Mouse (Mus musculus) left cerebral cortex, adult 18-20 months (tissue): ENCODE measurements around the gene Arnt. TPM values are rescaled to one million over a fixed set of nuclear protein-coding genes. Genes with fewer than 3 reads are reported as not detected.

Experiments
- DNase-seq, 2 experiments: peaks; one replicate each; pipeline ENCODE4 v3.0.0; 2021 to 2022; ENCODE audit warnings: low spot score in 2 of 2, mixed read lengths in 1 of 2
- total RNA-seq, 2 experiments: library from RNA; stranded (reverse); gene quantifications; 2 replicates each; pipeline ENCODE4 v1.2.3; 2021

Gene Arnt
- total RNA-seq, 2 experiments from 2014 or later, result 31.1 to 34.7 TPM

DNA sequence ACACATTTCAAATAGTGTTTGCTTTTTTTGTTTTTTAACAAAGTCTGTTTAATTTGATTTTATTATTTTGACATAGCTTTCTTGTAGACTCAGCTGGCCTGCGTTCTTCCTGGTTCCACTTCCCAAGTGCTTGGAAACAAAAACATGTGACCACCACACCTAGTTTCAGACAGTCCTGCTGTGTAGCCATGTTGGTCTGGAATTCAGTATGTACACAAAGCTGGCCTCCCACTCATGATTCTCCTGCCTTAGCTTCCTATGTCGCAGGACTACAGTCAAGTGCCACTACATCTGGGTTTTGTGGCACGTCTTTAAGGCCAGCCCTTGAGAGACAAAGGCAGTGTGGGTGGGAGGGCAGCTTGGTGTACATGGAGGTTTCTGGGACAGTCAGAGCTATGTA lies 16.7 kb downstream of the Arnt start:
- no peak for DNase-seq

DNA sequence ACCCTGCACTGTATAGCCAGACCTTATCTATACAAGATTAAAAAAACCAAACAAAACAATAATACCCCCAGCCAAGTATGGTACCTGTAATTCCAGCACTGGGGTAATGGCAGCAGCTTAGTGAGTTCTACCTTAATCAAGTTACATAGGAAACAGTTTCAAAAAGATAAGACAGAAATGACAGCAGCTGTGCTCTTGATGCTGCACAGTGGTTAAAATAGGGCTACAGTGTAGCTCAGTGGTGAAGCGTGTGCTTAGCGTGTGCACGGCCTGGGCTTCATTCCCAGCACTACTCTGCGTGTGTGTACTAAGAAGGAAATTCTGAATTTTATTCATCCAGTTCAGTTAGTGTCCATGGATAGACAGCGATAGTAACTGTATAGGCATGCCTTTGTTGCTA lies 22.2 kb downstream of the Arnt start:
- no peak for DNase-seq

DNA sequence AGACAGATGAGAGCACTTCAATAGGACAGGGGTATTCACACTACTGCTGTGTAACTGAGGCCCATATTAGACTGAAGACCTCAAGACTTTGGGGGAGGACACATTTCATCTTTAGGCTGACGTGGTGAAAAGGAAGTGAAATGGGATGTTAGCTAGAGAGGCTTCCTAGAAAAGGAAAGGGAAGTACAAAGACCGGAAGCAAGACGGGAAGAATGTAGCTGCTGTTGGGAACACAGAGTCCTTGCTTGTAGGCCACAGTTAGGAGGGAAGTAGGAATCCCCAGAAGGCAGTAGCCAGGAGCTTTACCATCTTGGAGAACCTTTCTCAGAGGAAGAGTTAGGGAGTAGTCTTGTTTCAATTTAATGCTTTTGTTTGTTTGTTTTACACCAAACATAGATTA lies 23.6 kb downstream of the Arnt start:
- DNase-seq, result no peak

- no peak for DNase-seq
These were observed 25.2 kb downstream of the Arnt start for GRCm38 (mm10) chr3:95459381-95459780.

GRCm38 (mm10) chr3:95463852-95464251 lies 29.7 kb downstream of the Arnt start:
- DNase-seq, result no peak

DNA sequence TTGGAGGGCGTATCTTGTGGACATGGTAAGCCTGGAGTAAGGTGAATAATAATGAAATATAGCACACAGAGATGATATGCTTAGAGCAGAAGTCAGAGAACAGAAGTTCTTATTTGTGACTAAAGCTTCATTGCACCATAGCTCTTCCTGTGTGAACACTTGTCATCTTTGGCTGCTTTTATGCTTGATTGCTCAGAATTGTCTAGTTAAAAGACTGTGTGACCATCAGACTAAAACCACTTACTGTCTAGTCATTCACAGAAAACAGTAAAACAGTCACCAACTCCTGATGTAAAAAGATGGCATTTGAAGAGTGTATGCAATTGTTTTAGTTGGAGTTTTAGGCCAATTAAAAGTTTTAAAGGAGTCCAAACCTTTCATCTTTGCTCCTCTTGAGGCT lies 44.8 kb downstream of the Arnt start:
- no peak for DNase-seq

GRCm38 (mm10) chr3:95486421-95486820 lies 52.2 kb downstream of the Arnt start:
- no peak for DNase-seq

DNA sequence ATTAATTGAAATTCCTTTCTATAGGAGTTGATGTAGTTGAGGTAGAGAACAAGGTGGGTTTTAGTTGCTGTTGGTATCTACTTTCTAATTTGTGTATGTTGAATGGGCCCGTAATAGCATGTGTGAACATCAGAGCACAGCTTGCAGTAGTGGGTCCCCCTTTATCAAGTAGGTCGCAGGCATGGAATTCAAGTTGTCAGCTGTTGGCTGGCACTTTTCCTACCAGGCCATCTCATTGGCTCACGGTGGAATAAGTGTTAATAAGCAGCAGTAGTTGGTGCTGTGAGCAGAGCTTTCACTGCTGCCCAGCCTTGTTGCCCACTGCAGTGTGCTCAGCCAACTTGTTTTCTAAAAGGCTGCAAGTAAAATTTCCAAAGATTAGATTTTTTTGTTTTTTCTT lies 54.5 kb downstream of the Arnt start:
- no peak for DNase-seq

GRCm38 (mm10) chr3:95490238-95490637 lies 56.0 kb downstream of the Arnt start:
- DNase-seq, result no peak

DNA sequence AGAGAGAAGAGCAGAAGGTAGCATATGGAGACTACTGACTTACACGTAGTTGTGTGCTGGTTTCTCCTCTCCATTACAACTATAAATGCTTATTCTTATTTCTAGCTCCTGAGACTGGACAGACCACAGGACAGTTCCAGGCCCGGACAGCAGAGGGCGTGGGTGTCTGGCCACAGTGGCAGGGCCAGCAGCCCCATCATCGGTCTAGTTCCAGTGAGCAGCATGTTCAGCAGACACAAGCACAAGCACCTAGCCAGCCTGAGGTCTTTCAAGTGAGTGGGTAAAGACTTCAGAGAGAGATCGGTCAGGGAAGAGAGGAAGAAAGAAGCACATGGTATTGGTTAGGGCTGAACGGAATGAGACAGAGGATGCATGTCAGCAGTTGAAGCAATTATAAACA lies 60.2 kb downstream of the Arnt start:
- DNase-seq, result peak; percentile 47 to 54

GRCm38 (mm10) chr3:95498229-95498628 lies 64.0 kb downstream of the Arnt start:
- DNase-seq, result no peak

DNA sequence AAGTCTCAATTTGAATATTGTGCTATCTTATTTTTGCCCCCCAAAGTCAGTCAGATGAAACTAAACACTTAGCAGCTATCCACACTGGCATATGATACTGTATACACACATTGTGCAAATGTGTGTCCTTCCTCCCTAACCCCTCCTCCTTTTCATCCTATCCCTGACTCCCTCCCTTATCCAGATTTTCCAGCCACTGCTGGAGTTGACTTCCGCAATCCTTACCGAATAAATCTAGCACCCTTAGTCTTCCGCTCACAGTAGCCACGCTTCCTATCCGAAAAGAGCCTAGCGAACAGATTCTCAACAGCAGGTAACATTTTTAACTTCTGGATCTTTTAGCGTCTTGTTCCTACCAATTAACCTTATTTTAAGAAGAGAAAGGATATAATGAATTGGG lies 64.8 kb downstream of the Arnt start, which contains the start of gene Ctsk:
Gene Ctsk, plus strand, starts transcription at position 233 of the 400 bp plus-strand sequence.
- DNase-seq, result no peak

DNA sequence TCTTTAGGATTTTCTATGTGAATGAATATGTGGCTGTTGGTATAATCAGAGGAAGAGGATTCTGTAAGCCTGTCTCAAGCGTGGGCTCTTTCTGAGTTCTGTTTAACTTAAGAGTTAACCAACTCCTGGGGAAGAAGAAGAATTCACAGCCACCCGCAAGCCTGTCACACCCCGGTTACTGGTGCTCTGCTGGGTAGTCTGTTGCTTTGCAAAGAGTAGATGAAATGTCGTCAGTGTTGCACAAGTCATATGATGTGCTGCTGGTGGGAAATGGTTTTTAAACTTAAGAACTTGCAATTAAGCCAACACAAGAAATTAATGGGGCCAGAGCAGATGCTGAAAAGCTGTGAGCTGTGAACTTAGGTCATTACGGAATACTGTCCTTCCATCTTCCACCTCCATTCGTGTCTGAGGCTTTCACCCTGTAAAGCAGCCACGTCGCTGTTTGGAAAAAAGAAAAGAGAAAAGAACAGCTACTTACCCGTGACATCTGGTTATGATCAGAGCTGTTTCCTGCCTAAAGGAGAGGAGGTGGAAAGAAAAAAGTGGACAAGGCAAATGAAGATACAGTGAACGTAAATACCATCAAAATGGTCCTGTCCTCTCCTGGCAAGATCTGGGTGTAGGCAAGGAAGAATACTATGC lies 65.4 kb downstream of the Arnt start:
- DNase-seq, result peak; percentile 18 to 36

- DNase-seq, result no peak
These were observed 68.1 kb downstream of the Arnt start for GRCm38 (mm10) chr3:95502312-95502711.

DNA sequence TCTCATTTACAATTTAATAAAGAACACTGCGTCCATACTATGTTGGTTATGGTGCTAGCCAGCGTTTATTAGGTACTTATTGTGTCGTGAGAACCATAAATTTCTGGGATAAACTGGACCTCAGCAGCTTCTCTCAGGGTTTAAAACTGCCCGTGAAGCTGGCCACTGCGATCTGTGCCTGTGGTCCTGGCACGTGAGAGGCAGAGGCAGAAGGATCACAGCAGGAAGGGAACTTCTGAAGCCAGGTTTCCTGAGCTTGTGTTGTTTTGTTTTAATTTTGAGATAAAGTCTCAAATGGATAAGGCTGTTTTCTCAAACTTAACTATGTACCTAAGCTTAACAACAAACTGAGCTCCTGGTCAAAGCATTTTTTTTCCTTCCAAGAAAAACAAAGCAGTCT lies 75.2 kb downstream of the Arnt start:
- DNase-seq, result no peak

GRCm38 (mm10) chr3:95511611-95512180 lies 77.5 kb downstream of the Arnt start:
- DNase-seq, result no peak

DNA sequence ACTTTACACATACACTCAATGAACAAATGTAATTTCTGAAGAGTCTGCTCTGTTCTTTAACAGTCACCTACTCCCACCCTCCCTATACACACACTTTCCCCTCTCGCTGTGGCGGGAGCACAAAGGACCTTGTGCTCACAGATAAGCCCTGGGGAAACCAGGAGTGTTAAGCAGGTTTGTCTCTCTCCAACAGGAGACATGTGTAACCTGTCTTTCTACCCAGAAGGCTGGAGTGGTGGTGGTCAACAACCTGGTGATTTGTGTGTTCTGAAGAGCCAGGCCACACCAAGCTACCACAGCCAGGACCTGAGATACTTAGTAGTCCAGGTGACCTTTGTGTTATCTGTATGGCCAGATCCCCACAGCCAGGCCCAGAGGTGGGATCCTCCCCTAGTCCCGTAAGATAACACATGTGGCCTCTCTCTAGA lies 82.4 kb downstream of the Arnt start:
- no peak for DNase-seq

GRCm38 (mm10) chr3:95517493-95517898 lies 83.3 kb downstream of the Arnt start:
- DNase-seq, result peak; percentile 61 to 68

- DNase-seq, result no peak
These were observed 84.7 kb downstream of the Arnt start for GRCm38 (mm10) chr3:95518891-95519290.

DNA sequence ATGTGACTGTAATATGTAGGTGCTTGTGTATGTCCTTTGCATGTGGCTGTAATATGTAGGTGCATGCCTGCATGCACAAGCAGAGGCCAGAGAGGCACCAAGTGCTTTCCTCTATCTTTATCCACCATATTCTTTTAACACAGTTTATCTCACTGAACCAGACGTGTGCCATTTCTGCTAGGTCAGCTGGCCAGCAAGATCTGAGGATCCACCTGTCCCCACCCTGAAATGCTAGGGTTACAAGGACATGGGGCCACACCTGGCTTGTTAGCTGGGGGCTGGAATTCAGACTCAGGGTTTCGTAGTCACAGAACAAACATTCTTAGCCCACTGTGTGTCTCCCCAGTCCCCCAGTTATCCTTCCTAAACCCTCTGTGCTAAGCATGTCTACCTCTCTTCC lies 85.1 kb downstream of the Arnt start:
- no peak for DNase-seq

DNA sequence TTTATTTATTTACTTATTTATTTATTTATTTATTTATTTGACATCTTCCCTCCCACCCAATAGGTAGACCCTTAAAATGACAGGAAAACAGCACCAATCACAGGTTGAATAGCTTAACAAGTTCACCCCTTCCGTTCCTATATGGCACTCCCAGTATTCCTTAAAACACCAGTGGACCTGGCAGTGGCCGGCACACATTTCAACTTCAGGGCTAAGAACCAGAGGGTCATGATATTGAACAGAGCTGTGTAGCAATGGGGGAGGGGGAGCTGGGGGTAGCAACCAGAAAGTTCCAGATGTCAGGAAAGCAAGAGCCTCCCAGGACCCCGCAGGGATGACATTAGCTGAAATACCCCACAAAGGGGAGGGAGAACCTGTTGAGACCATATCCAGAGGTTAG lies 85.9 kb downstream of the Arnt start:
- DNase-seq, result no peak

DNA sequence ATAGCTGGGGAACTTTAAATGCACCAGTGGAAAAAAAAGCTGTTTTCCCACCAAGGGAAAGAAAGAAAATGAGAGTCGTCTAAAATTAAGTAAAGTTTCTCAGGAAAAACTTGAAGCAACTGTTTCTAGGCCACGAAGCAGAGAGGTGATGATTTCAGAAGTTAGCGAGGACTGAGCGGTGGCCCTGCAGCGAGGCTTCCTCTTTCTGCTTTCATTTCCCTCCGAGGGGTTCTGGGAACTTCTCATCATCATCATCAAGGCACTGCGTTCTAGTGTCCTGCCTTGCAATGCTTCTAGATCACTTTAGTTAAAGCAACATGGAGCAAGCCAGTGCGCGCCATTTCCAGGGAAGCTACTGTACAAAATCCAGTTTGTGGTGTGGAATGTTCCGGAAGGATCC lies 87.0 kb downstream of the Arnt start:
- no peak for DNase-seq

- DNase-seq, result no peak
These were observed 89.5 kb downstream of the Arnt start for GRCm38 (mm10) chr3:95523662-95524061.
